Mouse (Mus musculus): ENCODE measurements around the gene Dcpp3. TPM values are rescaled to one million over a fixed set of nuclear protein-coding genes. Genes with fewer than 3 reads are reported as not detected.

The Dcpp3 gene
- not detected for total RNA-seq (2023)

GRCm38 (mm10) chr17:23917158-23917557 is at the start of gene Dcpp3:
Gene Dcpp3 (plus strand): TSS chr17:23917458.

GRCm38 (mm10) chr17:23867756-23868155 is 49.5 kb upstream of the Dcpp3 start, which contains the start of gene Prss21:
Gene Prss21 (plus strand): TSS chr17:23868056.

GRCm38 (mm10) chr17:23880576-23880975 is 36.7 kb upstream of the Dcpp3 start, which contains the start of the genes Dcpp1 and Dcpp2:
Gene Dcpp1 (plus strand): TSS chr17:23880876.
Gene Dcpp2 (plus strand): TSS chr17:23880880.

GRCm38 (mm10) chr17:23941372-23941771 is 24.1 kb downstream of the Dcpp3 start, which contains the start of gene Sbp:
Gene Sbp (plus strand): TSS chr17:23941672.

GRCm38 (mm10) chr17:23955174-23955573 is 37.9 kb downstream of the Dcpp3 start, which contains the start of gene Sbpl:
Gene Sbpl (minus strand): TSS chr17:23955274.

Other genes with a start within 250 kb of the Dcpp3 start
- gene Hcfc1r1, start 243.9 kb upstream of the Dcpp3 start, total RNA-seq (2023) = 34.9 TPM
- gene Thoc6, start 243.6 kb upstream of the Dcpp3 start, total RNA-seq (2023) = 23.4 TPM
- 38.4 TPM for gene Tnfrsf12a, start 240.0 kb upstream of the Dcpp3 start, total RNA-seq (2023)
- not detected for gene Cldn6, start 238.2 kb upstream of the Dcpp3 start, total RNA-seq (2023)
- gene Cldn9, start 233.4 kb upstream of the Dcpp3 start, total RNA-seq (2023) = not detected
- gene 1520401A03Rik, start 194.7 kb upstream of the Dcpp3 start, total RNA-seq (2023) = not detected
- 35.0 TPM for gene Pkmyt1, start 191.1 kb upstream of the Dcpp3 start, total RNA-seq (2023)
- 2.6 TPM for gene Paqr4, start 176.6 kb upstream of the Dcpp3 start, total RNA-seq (2023)
- gene Kremen2, start 171.6 kb upstream of the Dcpp3 start, total RNA-seq (2023) = 1.1 TPM
- 23.9 TPM for gene Flywch1, start 145.9 kb upstream of the Dcpp3 start, total RNA-seq (2023)
- gene Flywch2, start 131.4 kb upstream of the Dcpp3 start, total RNA-seq (2023) = not detected
- 1,331 TPM for gene Srrm2, start 126.9 kb upstream of the Dcpp3 start, total RNA-seq (2023)
- gene Elob, start 88.3 kb upstream of the Dcpp3 start, total RNA-seq (2023) = 176 TPM
- not detected for gene Prss33, start 81.4 kb upstream of the Dcpp3 start, total RNA-seq (2023)
- not detected for gene Prss32, start 73.6 kb upstream of the Dcpp3 start, total RNA-seq (2023)
- 0.86 TPM for gene Prss41, start 73.3 kb upstream of the Dcpp3 start, total RNA-seq (2023)
- not detected for gene Prss21, start 49.4 kb upstream of the Dcpp3 start, total RNA-seq (2023)
- not detected for gene Dcpp1, start 36.6 kb upstream of the Dcpp3 start, total RNA-seq (2023)
- gene Dcpp2, start 36.6 kb upstream of the Dcpp3 start, total RNA-seq (2023) = not detected
- not detected for gene Sbp, start 24.2 kb downstream of the Dcpp3 start, total RNA-seq (2023)
- gene Sbpl, start 37.8 kb downstream of the Dcpp3 start, total RNA-seq (2023) = not detected
- gene Prss30, start 63.1 kb downstream of the Dcpp3 start, total RNA-seq (2023) = 3.3 TPM
- gene Prss22, start 80.6 kb downstream of the Dcpp3 start, total RNA-seq (2023) = not detected
- not detected for gene Prss27, start 120.7 kb downstream of the Dcpp3 start, total RNA-seq (2023)
- gene Kctd5, start 156.0 kb downstream of the Dcpp3 start, total RNA-seq (2023) = 29.3 TPM
- 80.3 TPM for gene Pdpk1, start 233.5 kb downstream of the Dcpp3 start, total RNA-seq (2023)
- gene Amdhd2, start 246.3 kb downstream of the Dcpp3 start, total RNA-seq (2023) = 27.2 TPM

All from CD8-positive naive resting alpha-beta T cell, adult 57 days (primary cell).